Mouse (Mus musculus) cortical plate, adult 2 months (tissue): Measurements from ENCODE around the gene Yrdc. TPM values are rescaled to one million over a fixed set of nuclear protein-coding genes. Genes with fewer than 3 reads are reported as not detected.

Experiments used
- H3K27ac ChIP-seq: fragments of 200-500 bp; 2 replicates; pipeline ENCODE4 v1.5.1; 2012; ENCODE audit warnings: low read length, control low read depth, inconsistent platforms; ENCODE audit not compliant: insufficient read depth
- H3K4me1 ChIP-seq: fragments of 200-500 bp; 2 replicates; pipeline ENCODE4 v1.6.1; 2011; ENCODE audit warnings: low read length; ENCODE audit not compliant: control insufficient read depth, insufficient read depth
- H3K4me3 ChIP-seq: fragments of 200-500 bp; 2 replicates; pipeline ENCODE4 v1.5.1; 2011; ENCODE audit warnings: mild to moderate bottlenecking, low read length, control low read depth; ENCODE audit not compliant: insufficient read depth
- CTCF ChIP-seq: fragments of 200-500 bp; IDR thresholded peaks from 2 replicates; pipeline ENCODE4 v1.5.1; 2011; ENCODE audit warnings: mild to moderate bottlenecking, control low read depth, low read length; ENCODE audit not compliant: insufficient read depth; ENCODE audit errors: extremely low read depth
- POLR2A ChIP-seq: fragments of 200-500 bp; IDR thresholded peaks from 2 replicates; pipeline ENCODE4 v1.6.1; 2011; ENCODE audit warnings: mild to moderate bottlenecking, low read length, control low read depth; ENCODE audit not compliant: insufficient read depth; ENCODE audit errors: extremely low read depth
- polyA plus RNA-seq: library from polyadenylated mRNA; depleted of rRNA; stranded (reverse); fragments of >200 nt; gene quantifications from 2 replicates; pipeline ENCODE4 v1.2.3, GENCODE M21; 2012

Yrdc gene
- polyA plus RNA-seq, 1 experiment = 42.0 TPM

DNA sequence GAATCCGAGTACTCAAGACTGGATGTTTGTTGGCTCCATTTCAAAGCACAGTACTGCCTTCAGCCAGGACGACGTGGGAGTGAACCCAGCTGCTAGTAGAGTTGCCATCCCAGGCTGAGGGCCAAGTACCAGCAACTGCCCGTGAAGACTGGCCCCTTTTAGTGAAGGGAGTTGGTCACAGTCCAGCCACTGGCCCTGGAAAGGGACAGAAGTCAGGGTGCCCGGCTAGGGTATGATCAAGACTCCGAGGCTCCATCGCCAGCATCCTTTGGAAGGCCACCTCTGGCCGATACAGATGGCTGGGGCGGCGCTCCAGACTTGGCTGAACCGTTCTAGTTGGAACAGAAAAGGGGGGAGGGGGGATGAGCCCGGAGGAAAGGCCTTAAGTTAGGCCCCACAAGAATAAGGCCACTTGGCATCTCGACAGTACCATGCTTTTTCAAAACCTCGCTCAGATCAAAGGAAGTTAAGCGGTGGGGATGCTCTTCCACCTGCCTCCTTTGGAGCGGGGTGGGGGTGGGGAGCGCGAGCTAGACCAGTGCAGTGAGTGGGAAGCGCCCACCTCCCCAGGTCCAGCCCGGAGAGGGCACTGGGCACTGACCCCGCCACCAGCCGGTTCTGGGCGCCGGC lies 733 bp upstream of the Yrdc start:
- no peaks in the 10 kb centered on the region; the same call in 1 of the 2 replicates for H3K4me1 ChIP-seq
- no peak for TF ChIP-seq CTCF
- no peak for TF ChIP-seq POLR2A
- H3K4me3 ChIP-seq = peak overlapping the region; percentile 67
- peak overlapping the region; percentile 91 for H3K27ac ChIP-seq

DNA sequence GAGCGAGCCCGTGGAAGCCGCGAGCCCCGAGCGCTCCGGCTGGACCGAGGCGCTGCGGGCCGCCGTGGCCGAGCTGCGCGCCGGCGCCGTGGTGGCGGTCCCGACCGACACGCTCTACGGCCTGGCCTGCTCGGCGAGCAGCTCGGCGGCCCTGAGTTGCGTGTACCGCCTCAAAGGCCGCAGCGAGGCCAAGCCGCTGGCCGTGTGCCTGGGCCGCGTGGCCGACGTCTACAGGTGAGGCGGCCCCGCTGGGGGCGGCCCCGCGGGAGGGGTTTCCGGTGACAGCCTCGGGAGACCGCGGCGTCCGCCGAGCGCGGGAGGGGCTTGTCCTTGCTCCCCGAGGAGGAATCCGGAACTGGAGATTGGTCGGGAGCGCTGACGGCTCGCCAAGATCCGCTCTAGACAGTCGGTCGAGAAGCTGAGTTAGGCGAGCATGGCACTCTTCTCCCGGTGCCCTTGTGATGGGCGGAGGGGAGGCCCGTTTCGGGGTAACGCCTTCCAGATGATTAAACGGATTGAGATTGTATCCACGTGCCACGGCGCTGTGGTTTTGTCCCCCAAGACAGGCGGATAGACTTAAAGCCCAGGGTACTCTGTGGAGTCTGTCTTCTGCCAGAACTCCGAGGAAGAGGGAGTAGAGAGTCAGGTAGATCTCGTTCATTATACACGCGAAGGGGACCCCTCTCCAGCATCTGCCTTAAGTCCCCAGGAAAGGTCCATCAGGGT lies 617 bp downstream of the Yrdc start, which contains the start of gene 1110065P20Rik:
TSS of gene 1110065P20Rik (minus strand) at position 264 of the 726 bp plus-strand sequence.
- Histone ChIP-seq H3K4me1 (no peaks in the 10 kb centered on the region; the same call in 1 of the 2 replicates), H3K27ac (peak within 1 kb of the TSS; percentile 91)
- TF ChIP-seq CTCF (no peak), POLR2A (0 out of 2 replicates have a peak, but pooled peaks have one; percentile 16)

GRCm38 (mm10) chr4:124856294-124856693 lies 5.8 kb downstream of the Yrdc start:
- TF ChIP-seq POLR2A (no peak), CTCF (no peak)
- Histone ChIP-seq H3K27ac (no peak overlapping the region), H3K4me3 (no peak overlapping the region), H3K4me1 (peaks cover 1% of the 10 kb centered on the region)

More for the DNA sequence above, 617 bp downstream of the Yrdc start, which contains the start of gene 1110065P20Rik:
- peak within 1 kb of the TSS; percentile 67 for H3K4me3 ChIP-seq

DNA sequence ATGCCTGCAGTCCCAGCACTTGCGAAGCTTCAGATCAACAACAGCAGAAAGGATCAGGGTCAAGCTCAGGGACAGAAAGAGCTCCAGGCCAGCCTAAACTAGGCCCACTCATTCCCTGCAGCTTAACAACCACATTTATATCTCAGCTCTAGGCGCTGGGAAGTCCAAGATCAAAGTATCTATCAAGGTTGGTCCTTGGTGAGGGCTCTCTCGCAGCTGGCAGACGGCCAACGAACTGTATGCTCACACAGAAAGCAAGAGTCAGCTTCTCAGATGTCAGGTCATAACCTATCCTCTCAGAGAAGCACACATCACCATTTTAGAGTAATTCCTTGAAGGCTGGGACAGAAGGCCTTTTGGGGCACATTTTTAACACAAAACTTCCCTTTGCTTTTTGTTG lies 7.9 kb downstream of the Yrdc start:
- TF ChIP-seq POLR2A = no peak
- no peak overlapping the region for H3K4me3 ChIP-seq
- H3K4me1 ChIP-seq = peaks cover 1% of the 10 kb centered on the region
- H3K27ac ChIP-seq = no peak overlapping the region

DNA sequence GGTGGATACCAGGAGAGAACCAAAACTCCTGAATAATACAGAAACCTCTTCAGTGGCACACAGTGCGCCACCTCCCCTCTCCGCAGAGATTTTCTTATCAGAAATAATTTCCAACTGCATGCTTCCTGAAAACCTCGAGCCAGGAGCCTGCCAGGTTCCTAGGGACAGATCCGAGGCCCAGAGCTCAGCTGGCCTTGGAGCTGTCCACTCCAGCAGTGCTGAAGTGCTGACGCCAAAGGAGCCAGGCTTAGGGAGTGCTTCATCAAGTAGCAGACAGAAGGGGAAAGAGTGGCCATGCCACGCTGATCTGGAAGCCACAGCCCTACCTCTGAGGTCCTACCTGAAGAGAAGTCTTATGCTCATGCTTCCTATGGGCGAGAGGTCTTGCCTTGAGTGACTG lies 10.0 kb downstream of the Yrdc start:
- Histone ChIP-seq H3K4me1 (peaks cover 1% of the 10 kb centered on the region), H3K4me3 (peak overlapping the region; percentile 95; the same call in 1 of the 2 replicates), H3K27ac (no peak overlapping the region)
- TF ChIP-seq POLR2A (no peak), CTCF (no peak)

DNA sequence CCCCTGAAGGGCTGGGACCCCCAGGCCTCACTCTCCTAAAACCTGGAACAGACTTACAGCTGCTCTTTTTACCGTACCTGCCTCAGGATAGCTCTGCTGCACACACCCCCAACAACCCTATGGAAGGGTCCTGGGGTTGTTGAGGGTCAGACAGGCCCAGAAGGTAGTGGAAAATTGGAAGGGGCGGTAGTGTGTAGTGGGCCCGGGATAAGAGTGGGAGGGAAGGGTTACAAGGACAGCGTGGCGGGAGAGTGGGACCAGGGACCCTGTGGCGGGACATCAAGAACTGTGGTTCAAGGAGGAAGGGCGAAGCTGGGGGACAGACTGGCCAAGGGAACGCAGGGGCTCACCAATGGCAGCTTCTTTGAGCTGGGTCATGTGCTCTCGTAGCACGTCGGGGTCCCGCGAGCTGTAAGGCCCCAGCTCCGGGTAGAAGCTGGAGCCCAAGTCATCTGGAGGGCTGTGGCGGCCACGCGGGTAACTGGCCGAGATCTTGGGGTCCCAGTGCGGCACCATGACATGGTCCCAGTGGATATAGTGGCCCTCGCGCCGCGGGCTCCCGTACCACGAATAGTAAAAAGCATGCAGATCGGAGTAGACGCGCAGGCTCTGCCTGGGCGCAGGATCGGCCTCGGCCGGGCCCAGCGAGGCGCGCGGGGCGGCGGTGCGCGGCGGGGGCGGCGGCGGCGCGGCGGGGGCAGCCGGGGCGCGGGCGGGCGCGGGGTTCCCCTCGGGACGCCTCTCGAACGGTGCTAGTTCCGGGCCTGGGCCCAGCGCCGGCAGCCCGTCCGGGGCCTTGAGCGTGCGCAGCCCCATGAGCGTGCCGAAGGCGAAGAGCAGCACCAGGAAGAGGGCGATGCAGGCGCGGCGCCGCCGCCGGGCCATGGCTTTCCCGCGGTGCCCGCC lies 11.1 kb downstream of the Yrdc start, which contains the start of gene Maneal:
TSS of gene Maneal (minus strand) at position 889 of the 906 bp plus-strand sequence.
- Histone ChIP-seq H3K27ac (peak within 1 kb of the TSS; percentile 88), H3K4me3 (peak within 1 kb of the TSS; percentile 95), H3K4me1 (peaks cover 1% of the 10 kb centered on the region)
- TF ChIP-seq POLR2A = no peak
- TF ChIP-seq CTCF = no peak

GRCm38 (mm10) chr4:124872719-124873118 lies 22.2 kb downstream of the Yrdc start:
- no peaks in the 10 kb centered on the region for H3K4me1 ChIP-seq
- peak; percentile 21; the same call in 1 of the 2 replicates for TF ChIP-seq CTCF
- no peak for TF ChIP-seq POLR2A
- no peak overlapping the region for H3K27ac ChIP-seq
- no peak overlapping the region for H3K4me3 ChIP-seq

DNA sequence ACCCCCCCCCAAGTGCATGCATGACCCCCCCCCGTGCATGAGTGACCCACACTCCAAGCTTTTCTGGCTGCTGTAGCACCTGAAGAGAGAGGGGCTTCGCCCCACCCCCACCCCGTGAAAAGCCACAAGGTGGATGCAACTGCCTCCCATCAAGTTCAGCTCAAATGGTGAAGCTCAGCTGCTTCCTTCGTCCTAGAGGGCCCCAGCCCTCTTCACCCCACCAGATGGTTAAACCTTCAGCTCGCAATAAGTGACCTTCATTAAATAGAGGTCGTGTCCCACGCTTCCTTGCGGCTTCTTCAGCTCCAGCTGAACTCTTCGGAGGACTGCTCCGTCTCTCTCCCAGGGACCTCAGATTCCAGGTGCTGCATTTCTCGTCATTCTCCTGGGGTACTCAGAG lies 30.1 kb downstream of the Yrdc start, which contains the start of gene Epha10:
TSS of gene Epha10 (plus strand) at position 301 of the 400 bp plus-strand sequence.
- H3K27ac ChIP-seq = no peak within 1 kb of the TSS
- TF ChIP-seq POLR2A = no peak
- no peak for TF ChIP-seq CTCF
- H3K4me1 ChIP-seq = no peaks in the 10 kb centered on the region
- H3K4me3 ChIP-seq = peak within 1 kb of the TSS; percentile 67

GRCm38 (mm10) chr4:124881341-124881908 lies 30.9 kb downstream of the Yrdc start:
- H3K27ac ChIP-seq = no peak overlapping the region
- peak; percentile 24; the same call in 1 of the 2 replicates for TF ChIP-seq POLR2A
- no peak for TF ChIP-seq CTCF
- peak overlapping the region; percentile 67 for H3K4me3 ChIP-seq
- H3K4me1 ChIP-seq = no peaks in the 10 kb centered on the region
